Mouse (Mus musculus) T-cell, adult 66 days (primary cell): Measurements from ENCODE around the gene Mrgbp. TPM values are rescaled to one million over a fixed set of nuclear protein-coding genes. Genes with fewer than 3 reads are reported as not detected.

Experiments
- total RNA-seq, 2 experiments: library from RNA; stranded (reverse); gene quantifications; 3 replicates in 1 of 2; 4 replicates in 1 of 2; pipeline ENCODE4 v1.2.4; 2023

The Mrgbp gene
- total RNA-seq, result 10 to 100 TPM; 42.6 to 47.0 TPM

DNA sequence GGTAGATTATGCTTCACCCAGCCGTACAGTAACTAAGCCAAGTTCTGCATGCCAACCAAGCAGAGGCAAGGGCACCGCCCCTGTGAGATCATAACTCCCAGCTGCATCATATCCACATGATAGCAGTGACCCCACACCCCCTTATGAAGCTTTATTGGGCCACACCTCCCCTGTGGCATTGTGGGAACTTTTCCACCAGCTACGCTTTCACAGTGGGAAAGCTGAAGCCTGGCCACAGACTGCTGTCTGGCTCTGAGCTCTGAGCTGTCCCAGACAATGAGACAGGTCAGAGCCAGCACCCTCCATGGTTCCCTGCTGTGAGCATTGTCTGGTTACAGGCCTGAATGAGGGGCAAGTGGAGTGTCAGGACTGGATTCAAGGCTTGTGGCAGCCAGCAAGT lies at the start of gene Mrgbp:
Gene Mrgbp, plus strand, starts transcription at position 303 of the 400 bp plus-strand sequence.

GRCm38 (mm10) chr2:180589123-180589831 lies 8.2 kb downstream of the Mrgbp start, which contains the start of gene Ogfr:
Gene Ogfr, plus strand, starts transcription at chr2:180589245.

DNA sequence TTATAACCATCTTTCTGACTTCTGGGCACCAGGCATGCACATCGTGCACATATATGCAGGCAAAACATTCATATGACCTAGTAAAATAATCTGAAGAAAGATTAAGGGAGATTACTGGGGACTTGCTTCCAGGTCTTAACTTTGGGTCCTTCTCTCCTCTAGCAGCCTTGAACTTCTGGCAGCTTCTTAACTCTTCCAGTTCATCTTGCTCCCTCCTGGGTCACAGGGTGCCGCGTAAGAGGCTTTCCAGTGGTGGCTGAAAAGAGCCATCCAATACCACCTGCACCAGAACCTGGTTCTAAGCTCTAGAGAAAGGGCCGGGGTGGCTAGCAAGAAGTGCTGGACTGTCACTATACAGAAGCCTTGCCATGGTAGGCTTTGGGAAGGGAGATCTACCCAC lies 16.4 kb downstream of the Mrgbp start, which contains the start of gene Col9a3:
Gene Col9a3, plus strand, starts transcription at position 301 of the 400 bp plus-strand sequence.

Other genes starting within 250 kb of the Mrgbp start
- gene Gata5, start 246.6 kb upstream of the Mrgbp start, total RNA-seq, result not detected
- 1 to 10 TPM; 3.2 to 3.6 TPM for gene Slco4a1, start 125.1 kb upstream of the Mrgbp start, total RNA-seq
- gene Ntsr1, start 81.3 kb upstream of the Mrgbp start, total RNA-seq, result not detected
- 100 to 1,000 TPM in 1 of 2 experiments, 10 to 100 TPM in 1; 94.7 to 108 TPM for gene Ogfr, start 7.9 kb downstream of the Mrgbp start, total RNA-seq
- gene Col9a3, start 16.5 kb downstream of the Mrgbp start, total RNA-seq, result 1 to 10 TPM; 2.5 to 3.8 TPM
- gene Tcfl5, start 61.4 kb downstream of the Mrgbp start, total RNA-seq, result under 1 TPM; 0.38 to 0.56 TPM
- 100 to 1,000 TPM; 102 to 107 TPM for gene Dido1, start 128.7 kb downstream of the Mrgbp start, total RNA-seq
- gene Gid8, start 128.8 kb downstream of the Mrgbp start, total RNA-seq, result 10 to 100 TPM; 49.2 to 52.7 TPM
- gene Slc17a9, start 144.0 kb downstream of the Mrgbp start, total RNA-seq, result 10 to 100 TPM; 89.8 to 96.5 TPM
- gene Bhlhe23, start 195.6 kb downstream of the Mrgbp start, total RNA-seq, result not detected